Mouse (Mus musculus) heart, postnatal 14 days (tissue): ENCODE data around the gene Sult1c1. TPM values are rescaled to one million over a fixed set of nuclear protein-coding genes. Genes with fewer than 3 reads are reported as not detected.
A peak's percentile ranks its signal among the peaks of the same experiment; 100 is the strongest.
"Not testable (repeated sequence)": the region's sequence is repeated elsewhere in the genome, so short reads cannot be mapped to it uniquely, and the experiment has no call there.

Source experiments
- DNase-seq, 2 experiments: peaks; one replicate each; pipeline ENCODE4 v3.0.0; 2021 to 2022
- intact Hi-C: fragments of 180-260 bp; cut with DNase I; formaldehyde crosslinking; loops from one replicate; pipeline ENCODE4 v1.15.1; 2025
- long read RNA-seq, 2 experiments: library from polyadenylated mRNA; stranded (forward); transcript quantifications; one replicate each; pipeline ENCODE4 v2.0.0; 2021
- total RNA-seq, 2 experiments: library from RNA; stranded (reverse); gene quantifications; 2 replicates each; pipeline ENCODE4 v1.2.3; 2021

Gene Sult1c1
- not detected for total RNA-seq
- long read RNA-seq, experiment 1 = 0 reads
- long read RNA-seq, experiment 2 = 0 reads

DNA sequence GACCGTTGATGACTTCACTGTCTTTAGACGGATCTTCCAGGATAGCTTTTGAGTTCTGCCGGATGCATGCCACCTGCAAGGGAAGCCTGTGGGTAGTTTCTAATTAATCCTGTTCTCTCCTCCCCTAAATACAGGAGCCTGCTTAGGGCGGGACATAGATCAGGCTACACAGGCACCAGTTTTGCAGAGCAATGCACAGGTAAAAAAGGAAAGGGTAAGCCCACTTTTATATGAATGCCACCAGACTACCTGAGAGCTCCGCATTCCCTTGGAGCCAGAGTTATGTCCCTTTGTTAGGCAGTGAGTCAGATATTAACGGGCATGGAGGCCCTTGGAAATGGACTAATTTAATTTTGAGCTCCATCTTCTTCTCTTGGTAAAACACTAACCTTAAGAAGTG is at the start of gene Sult1c1:
TSS of gene Sult1c1 (minus strand) at position 101 of the 400 bp plus-strand sequence.
- intact Hi-C loops = no loop called here

GRCm38 (mm10) chr17:54014204-54014603 is 23.7 kb upstream of the Sult1c1 start:
- intact Hi-C loops = loop anchor here (1.0 kb wide), 1 partner anchor 329 kb away; no protein-coding TSS in a partner anchor
- DNase-seq = peak in 1 of 2 experiments; percentile 23

More for the DNA sequence above, at the start of gene Sult1c1:
- no peak for DNase-seq

DNA sequence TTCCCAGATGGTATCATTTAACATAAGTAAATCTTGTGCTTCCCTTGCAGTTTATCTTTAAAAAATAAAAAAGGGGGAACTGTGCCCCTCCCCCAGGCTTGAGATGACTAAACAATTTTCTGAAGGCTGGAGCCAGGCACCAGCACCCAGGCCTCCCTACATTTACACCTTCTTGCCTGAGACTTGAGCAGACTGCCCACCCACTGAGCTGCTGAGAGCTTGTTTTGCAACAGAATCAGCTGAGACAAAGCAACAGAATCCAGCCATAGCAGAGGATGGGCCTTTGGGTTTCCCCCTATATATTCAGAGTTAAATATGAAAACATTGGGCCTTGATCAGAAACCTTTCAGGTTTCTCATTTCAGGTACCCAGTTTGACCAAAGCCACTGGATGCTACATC is 20.7 kb upstream of the Sult1c1 start:
- no peak for DNase-seq
- intact Hi-C loops = no loop called here

DNA sequence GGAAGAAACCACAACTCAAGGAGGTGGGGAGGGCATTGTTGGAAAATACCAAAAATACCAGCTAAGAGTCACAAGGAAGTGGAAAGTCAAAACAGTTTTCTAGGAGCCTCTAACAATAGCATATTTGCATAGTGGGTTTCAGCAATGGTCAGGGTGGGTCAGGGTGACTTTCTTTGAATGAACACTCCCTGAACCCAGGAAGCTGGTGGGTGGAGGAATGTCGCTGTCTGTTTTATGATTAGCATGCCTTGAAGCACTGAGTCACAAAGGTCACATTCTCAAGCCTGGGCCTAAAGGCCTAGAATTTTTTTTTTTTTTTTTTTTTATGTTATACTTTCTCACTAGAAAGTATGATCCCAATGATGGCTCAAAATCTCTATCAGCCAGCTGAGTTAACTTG is 20.1 kb upstream of the Sult1c1 start:
- intact Hi-C loops, DNase-seq: not testable (repeated sequence)

DNA sequence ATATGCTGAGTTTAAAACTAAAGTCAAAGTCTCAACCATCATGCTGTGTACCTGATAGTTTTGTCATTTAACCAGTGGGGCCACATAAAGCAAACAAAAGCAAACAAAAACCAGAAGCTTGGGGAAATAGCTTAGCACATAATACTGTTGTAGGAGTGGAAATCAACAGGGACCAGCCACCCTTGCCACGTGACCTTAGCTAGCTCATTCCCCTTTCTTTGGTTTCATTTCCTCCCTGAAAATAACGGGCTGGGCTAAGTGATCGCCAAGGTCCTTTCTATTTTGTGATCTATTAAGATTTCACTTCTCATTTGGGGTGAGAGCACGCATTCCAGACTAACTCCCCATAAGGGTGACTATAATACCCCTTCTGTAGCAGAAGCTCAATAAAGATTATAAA is 13.0 kb upstream of the Sult1c1 start:
- DNase-seq = no peak
- intact Hi-C loops = no loop called here

DNA sequence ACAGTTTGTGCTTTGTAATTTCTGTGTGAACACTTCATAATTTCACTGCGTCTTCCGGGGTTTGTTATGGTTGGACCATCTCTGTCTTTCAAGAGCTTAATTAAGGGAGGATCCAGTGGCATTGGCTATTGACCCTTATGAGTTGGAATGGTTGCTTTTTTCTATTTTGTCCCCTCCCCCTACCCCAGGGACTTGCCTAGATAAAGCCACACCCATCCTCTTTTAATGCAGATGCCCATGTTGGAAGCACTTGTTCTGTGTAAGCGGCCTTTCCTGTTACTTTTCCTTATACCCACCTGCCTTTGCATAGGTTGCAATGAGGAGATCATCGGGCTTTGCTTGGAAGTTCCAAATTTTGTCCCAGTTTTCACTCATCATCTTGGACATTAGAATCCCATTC is 16.9 kb downstream of the Sult1c1 start:
- DNase-seq = no peak
- intact Hi-C loops = no loop called here

GRCm38 (mm10) chr17:53941569-53942162 is 48.8 kb downstream of the Sult1c1 start:
- DNase-seq = no peak
- intact Hi-C loops = no loop called here

GRCm38 (mm10) chr17:53940726-53941125 is 49.7 kb downstream of the Sult1c1 start:
- no peak for DNase-seq
- intact Hi-C loops = no loop called here

Other genes starting within 250 kb of the Sult1c1 start
- gene Sult1c2, start 144.3 kb downstream of the Sult1c1 start, total RNA-seq = under 1 TPM in 1 of 2 experiments, not detected in 1; 0.19 TPM